Mouse (Mus musculus) urinary bladder, postnatal 25 days (tissue): ENCODE data around the gene Arhgef26.

ENCODE experiments used
- DNase-seq: peaks from one replicate; pipeline ENCODE4 v3.0.0; 2022; ENCODE audit warnings: low spot score

Arhgef26 gene

GRCm38 (mm10) chr3:62338044-62338443, at the start of gene Arhgef26:
Gene Arhgef26 (plus strand): TSS chr3:62338344.
- DNase-seq = no peak

GRCm38 (mm10) chr3:62310493-62310892, 27.7 kb upstream of the Arhgef26 start:
- no peak for DNase-seq

DNA sequence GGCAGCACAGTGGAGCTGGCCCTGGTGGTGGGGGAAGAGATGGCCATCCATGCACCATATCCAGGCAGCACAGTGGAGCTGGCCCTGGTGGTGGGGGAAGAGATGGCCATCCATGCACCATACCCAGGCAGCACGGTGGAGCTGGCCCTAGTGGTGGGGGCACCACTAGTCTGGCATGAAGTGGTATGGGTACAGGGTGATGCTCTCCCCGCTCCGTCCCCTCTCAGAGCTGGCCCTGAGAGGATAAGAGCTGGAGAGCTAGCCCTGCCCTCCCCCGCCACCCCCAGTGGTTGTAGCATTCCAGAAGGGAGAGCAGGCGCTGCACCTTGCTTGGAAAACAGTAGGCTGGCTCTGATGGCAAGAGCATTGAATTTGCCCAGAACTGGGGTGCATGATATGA, 26.9 kb upstream of the Arhgef26 start:
- no peak for DNase-seq

DNA sequence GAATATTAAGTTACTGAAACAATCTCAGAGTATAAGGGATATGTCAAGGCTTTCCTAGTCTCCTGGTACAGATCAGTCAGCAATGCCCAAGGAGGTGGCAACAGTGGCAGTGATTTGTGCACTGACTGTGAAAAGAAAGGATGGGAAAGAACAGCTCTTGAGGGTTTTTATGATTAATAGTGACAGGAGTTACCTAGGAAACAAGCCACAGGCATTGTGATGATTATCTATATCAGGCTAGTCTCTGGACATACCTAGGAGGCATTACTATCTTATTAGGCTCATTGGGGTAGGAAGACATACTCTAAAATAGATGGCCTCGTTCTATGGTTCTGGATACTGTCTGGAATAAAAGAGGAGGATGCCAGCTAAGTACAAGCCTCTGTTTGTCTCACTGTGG, 13.4 kb upstream of the Arhgef26 start:
- no peak for DNase-seq

DNA sequence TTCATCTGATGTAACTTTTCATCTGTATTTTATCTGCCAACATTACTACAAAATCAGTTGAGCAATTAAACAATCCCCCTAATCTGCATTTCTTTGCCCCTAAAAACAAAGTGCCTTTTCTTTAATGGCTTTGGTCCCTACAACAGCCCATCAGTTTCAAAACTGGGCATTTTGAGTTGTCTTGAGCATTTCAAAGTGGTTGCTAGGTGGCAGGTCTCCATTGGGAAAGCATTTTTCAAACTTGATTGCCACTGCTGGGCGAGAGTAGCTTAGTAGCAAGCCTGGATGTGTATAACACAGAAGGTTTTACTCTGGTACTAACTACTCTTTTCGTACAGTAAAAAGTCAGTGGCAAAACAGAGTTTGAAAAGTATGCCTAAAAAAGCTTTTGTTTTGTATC, 10.2 kb upstream of the Arhgef26 start:
- no peak for DNase-seq

DNA sequence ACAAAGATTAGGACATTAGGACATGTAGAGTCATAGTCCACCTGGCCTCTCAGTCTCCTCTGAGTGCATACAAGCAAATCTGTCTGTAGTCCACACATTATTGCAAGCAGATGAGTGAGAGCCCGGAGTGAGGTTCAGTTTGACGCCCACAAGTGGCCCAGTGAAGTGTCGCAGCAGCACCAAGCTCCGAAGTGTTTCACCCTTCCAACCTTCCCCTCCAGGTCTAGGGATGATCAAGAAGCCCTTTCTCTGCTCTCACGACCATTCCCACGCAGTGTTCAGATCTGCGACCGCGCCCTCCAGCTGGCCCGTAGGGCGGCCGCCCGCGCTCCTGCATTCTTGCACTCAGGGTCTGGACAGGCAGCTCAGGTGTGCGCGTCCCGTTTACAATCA, 313 bp downstream of the Arhgef26 start:
- DNase-seq = no peak

DNA sequence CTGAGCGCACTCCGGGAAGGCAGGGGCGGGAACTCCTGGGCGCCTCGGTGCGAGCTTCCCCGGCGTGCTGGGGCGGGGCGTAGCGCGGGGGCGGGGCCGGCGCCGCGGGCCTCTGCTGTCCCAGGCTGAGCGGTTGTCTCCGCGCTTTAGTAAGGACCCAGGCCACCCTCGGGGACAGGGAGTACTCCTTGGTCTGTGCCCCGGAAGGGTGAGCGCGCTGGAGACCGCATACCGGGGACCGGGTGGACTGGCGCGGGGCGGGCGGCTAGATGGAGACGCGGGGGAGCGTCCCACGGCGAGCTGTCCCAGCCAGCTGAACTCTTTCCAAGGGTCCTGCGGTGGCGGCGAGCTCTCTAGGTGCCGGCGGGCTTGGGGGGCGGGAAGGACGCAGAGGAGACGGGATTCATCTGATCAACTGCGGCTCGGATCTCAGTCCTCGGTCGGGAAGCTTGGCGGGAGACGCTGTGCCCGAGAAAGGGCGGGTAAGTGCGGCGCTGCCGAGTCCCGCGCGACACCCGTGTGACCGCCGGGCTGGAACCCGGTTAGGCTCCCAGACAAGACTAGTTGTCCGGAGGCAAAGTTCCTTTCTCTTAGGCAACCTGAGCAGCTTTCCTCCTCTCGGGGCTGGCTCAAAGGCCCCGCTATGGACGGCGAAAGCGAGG, 841 bp downstream of the Arhgef26 start:
- DNase-seq = peak; percentile 42

DNA sequence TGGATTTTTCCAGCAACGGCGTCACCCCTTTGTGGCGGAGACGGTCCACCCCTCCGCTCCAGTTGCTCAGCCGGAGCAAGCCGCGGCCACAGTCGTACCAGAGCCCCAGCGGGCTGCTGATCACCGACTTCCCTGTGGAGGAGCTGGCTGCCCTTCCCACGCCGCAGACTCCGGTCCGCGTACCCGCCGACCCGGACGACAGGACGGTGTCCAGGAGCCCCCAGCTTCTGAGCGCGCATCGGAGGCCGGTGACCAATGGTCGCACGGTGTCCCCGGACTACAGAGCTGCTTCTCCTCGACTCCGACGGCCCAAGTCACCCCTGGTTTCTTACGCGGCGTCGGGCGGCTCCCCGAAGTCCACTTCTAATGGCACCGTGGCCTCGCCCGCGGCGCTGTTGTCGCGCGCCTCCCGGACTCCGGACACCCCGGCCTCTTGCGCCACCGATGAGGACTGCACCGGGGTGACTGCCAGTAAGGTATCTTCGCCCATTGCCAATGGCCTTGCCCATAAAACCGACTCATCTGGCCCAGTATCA, 1.4 kb downstream of the Arhgef26 start:
- peak; percentile 32 for DNase-seq

- DNase-seq = no peak
Observed at GRCm38 (mm10) chr3:62340154-62340760, 2.1 kb downstream of the Arhgef26 start.

DNA sequence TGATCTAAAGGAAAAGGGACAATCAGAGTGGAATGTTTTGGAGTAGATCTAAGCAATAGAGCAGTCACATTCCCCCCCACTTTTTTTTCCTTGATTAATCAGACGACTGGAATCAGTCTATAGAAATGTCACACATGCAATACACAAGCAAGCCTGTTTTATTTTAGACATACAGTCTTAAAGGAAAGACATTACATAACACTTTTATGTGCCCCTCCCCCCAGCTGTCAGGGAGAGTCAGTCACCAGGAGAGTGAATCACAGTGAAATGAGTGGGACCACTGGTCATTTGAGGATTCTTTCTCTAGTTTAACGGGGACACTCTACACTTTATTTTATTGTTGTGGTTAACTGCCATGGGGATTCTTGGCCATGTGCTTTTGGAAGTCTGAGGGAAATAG, 2.7 kb downstream of the Arhgef26 start:
- DNase-seq = no peak

GRCm38 (mm10) chr3:62341496-62342205, 3.5 kb downstream of the Arhgef26 start:
- DNase-seq = no peak

DNA sequence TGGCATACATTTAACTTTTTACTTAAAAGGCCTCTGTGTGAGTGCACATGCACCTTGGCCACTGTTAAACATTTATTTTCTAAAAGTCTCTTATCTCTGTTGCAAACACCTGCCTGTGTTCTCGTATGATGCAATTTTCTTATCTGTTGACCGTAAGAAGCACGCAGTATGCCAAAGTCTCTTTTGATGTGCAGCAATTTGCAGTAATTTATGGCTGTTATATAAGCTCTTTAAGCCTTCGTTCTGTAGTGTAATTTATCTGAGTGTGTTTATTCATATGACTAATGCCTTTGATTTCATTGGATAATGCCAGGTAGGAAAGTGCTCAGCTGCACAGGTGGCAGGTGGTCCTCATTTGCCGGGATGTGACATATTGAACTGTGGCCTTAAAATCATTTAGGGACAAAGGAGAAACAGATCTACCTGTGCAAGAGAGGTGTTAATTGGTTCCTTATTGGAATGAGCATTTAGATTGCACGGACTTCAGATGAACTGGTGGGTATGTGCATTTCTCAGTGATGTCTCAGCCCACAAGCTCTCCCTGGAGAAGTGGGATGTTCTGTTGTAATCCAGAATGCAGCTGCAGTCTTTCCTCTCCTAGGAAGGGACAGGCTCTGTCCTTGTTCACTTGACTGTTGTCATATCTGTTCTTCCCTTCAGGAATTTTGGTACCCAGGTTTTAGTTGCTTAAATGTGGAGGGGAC, 10.5 kb downstream of the Arhgef26 start:
- DNase-seq = no peak

- no peak for DNase-seq
Observed at GRCm38 (mm10) chr3:62349218-62349897, 11.2 kb downstream of the Arhgef26 start.

DNA sequence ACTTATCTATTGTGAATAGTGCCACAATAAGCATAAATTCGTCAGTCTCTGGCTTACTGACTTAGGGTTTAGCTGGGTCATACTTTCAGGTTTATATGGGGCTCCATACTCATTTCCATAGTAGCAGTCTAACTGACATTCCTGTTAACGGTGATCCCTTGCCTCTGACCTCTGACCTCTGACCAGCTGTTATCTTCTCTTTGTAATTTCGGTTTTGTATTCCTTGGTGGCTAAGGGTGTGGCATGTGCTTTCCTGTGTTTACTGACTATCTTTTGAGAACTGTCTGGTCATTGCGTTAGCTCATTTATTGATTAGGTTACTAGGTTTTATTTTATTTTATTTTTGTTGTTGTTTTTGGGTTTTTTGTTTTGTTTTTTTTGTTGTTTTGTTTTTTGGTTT, 13.9 kb downstream of the Arhgef26 start:
- no peak for DNase-seq

DNA sequence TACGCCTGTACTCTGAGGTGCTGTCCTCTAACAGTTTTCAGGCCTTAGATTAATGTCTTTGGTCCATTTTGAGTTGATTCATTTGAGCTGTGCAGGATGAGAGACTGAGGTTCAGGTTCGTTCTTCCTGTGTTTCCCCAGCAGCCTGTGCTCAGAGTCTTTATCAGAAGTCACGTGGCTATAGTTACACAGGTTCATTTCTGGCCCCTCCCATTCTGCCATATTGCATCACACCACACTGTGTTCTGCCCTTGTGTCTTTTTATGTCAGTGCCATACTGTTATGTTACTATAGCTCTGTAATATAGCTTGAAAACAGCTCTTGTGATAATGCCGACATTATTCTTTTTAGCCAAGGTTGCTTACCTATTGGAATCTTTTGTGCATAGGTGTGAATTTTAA, 14.7 kb downstream of the Arhgef26 start:
- DNase-seq = no peak

DNA sequence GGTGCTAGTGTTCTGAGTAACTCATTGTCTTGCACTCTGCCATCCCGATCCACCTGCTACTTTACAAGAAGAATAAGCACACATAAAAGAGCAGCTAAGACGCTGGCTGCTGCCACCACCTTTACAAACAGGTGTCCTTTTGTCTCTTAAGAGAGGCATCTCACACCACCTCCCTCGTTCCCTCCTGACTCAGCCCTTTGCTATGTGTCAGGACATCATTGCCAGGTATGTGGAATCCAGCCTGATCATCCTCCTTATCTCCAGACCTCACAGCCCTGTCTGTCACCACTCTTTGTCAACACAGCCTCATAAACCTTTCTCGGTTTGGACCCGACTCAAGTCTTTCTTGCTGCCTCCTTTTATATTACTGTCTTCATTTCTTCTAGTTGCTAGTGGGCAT, 29.7 kb downstream of the Arhgef26 start:
- DNase-seq = no peak

DNA sequence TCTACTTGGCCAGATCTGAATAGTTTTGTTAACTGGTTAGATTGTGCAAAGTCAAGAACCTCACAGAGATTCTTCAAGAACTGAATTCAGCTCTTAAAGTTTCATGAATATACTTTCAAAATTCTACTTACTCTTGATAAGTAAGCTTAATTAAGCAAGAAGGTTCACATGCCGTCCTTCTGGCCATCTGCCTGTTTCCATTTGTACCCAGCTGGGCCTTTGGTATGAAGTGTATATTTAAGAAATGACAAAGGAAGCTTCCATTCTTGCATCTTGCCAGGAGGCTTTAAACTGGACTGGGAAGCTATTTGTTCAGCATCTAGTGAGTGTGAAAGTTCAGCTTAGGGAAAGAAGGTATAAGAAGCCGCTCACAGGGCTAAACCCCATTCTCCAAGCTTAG, 34.7 kb downstream of the Arhgef26 start:
- no peak for DNase-seq

DNA sequence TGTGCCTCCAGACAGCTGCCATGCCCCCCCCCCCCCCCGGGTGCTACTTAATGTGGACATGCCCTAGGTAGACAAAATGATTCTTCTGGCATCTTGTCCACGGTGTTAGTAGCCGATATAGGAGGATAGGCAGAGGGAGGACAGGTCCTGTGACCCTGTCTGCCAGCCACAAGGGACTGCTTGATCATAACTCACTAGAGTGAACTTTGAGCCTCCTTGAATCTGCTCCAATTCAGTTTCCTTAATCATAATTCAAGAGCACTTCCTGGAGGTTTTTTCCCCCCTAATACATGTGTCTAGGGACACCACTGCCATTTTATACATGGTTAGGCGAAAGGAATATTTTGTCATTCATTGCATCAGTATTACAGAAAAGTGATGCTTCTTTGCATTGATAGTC, 36.2 kb downstream of the Arhgef26 start:
- no peak for DNase-seq

- DNase-seq = no peak
Observed at GRCm38 (mm10) chr3:62374831-62375230, 36.7 kb downstream of the Arhgef26 start.

DNA sequence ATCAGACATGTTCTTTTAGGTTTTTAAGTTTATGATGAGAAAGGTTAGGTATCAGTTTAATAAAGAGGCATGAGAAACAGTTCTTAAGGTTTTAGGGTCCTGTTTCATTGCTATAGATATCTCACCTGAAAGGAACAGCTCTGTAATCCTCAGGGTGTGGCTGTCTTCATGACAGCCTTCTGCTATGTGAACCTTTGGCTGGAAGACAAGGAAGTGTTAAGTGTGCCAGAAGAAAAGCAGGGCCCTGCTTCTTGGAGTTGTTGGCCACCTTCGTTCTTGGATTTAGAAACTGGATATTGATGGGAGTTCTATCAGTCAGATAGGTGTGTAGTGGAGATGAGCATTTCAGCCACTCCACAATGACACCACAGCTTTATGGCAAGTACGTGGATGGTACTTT, 38.6 kb downstream of the Arhgef26 start:
- no peak for DNase-seq

DNA sequence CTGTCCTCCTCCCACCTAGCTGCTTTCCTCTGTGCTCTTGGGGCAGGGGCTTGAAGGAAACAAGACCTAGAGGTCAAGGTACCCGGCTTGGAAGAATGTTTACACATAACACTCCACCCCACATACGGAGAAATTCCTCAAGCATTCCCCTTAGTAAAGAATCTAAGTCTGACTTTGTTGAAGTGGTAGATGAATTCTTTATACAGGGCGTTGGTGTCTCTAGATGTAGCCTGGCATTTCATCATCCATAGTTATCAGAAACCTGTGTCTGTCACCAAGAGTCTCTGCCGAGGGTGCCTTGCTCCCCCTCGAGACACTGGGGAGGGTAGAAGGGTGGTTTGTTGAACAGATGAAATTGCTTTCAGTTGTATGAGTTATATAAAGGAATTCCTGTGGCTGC, 41.8 kb downstream of the Arhgef26 start:
- no peak for DNase-seq

DNA sequence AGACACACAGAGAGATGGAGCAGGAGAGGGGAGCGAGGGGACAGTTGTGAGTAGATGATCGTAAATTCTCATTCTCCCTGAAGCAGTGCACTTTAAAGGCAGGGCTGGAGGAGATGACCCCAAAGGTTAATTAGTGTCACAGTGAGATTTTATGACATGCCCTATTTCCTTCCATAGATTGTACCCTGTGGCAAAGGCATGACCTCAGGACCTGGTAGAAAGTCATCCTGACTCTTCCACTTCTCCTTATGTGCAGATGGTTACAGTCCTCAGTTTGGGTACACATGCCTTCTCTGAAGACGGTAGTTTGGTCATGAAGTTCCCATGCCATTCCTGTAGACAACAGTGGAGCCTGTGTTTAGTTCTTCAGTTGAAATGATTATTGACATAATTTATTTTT, 42.3 kb downstream of the Arhgef26 start:
- no peak for DNase-seq
